Mouse (Mus musculus) erythroblast, embryonic 14.5 days (primary cell): ENCODE results near the gene Mtmr14. TPM values are rescaled to one million over a fixed set of nuclear protein-coding genes. Genes with fewer than 3 reads are reported as not detected.

Source experiments
- H3K27me3 ChIP-seq: 2 replicates; pipeline ENCODE4 v1.6.1; 2012; ENCODE audit warnings: inconsistent platforms; ENCODE audit not compliant: control insufficient read depth
- H3K36me3 ChIP-seq: 2 replicates; pipeline ENCODE4 v1.6.1; 2012; ENCODE audit warnings: mild to moderate bottlenecking, inconsistent platforms; ENCODE audit not compliant: control insufficient read depth
- H3K4me1 ChIP-seq: 2 replicates; pipeline ENCODE4 v1.6.1; 2012; ENCODE audit warnings: inconsistent platforms; ENCODE audit not compliant: control insufficient read depth
- H3K4me3 ChIP-seq: replicated peaks from 2 replicates; pipeline ENCODE3; 2012; ENCODE audit warnings: moderate library complexity, mild to moderate bottlenecking, inconsistent platforms
- H3K9me3 ChIP-seq: 2 replicates; pipeline ENCODE4 v1.6.1; 2012; ENCODE audit warnings: low read length, inconsistent platforms, mixed read lengths; ENCODE audit not compliant: control insufficient read depth
- GATA1 ChIP-seq: IDR thresholded peaks from 2 replicates; pipeline ENCODE4 v1.6.1; 2012; ENCODE audit warnings: low read length, inconsistent platforms, mixed read lengths
- TAL1 ChIP-seq: IDR thresholded peaks from 3 replicates; pipeline ENCODE4 v1.6.1; 2012; ENCODE audit warnings: low read length, inconsistent platforms, mixed read lengths
- polyA plus RNA-seq: library from polyadenylated mRNA; stranded (reverse); fragments of >175 nt; gene quantifications from 2 replicates; pipeline ENCODE4 v1.2.3, GENCODE M21; 2012

The Mtmr14 gene
- polyA plus RNA-seq, 1 experiment, result 11.4 TPM

GRCm38 (mm10) chr6:113287236-113287635 lies 49.6 kb downstream of the Mtmr14 start:
- no peak for TF ChIP-seq GATA1
- no peak for TF ChIP-seq TAL1
- no peaks in the 10 kb centered on the region; the same call in 1 of the 2 replicates for H3K4me1 ChIP-seq

GRCm38 (mm10) chr6:113289346-113289745 lies 51.7 kb downstream of the Mtmr14 start:
- no peaks in the 10 kb centered on the region for H3K9me3 ChIP-seq
- H3K27me3 ChIP-seq, result peaks cover 6% of the 10 kb centered on the region
- H3K4me3 ChIP-seq, result no peak overlapping the region
- no peaks in the 10 kb centered on the region for H3K36me3 ChIP-seq
- TF ChIP-seq TAL1 (no peak), GATA1 (no peak)
- no peaks in the 10 kb centered on the region for H3K4me1 ChIP-seq

More at GRCm38 (mm10) chr6:113287236-113287635, 49.6 kb downstream of the Mtmr14 start:
- H3K4me3 ChIP-seq, result no peak overlapping the region
- H3K27me3 ChIP-seq, result peaks cover 27% of the 10 kb centered on the region
- H3K9me3 ChIP-seq, result no peaks in the 10 kb centered on the region
- H3K36me3 ChIP-seq, result no peaks in the 10 kb centered on the region

- Histone ChIP-seq H3K4me3 (no peak overlapping the region), H3K27me3 (no peaks in the 10 kb centered on the region; the same call in 1 of the 2 replicates), H3K36me3 (no peaks in the 10 kb centered on the region), H3K4me1 (no peaks in the 10 kb centered on the region), H3K9me3 (no peaks in the 10 kb centered on the region)
- TF ChIP-seq GATA1, result no peak
- TF ChIP-seq TAL1, result no peak
Measured at GRCm38 (mm10) chr6:113290346-113290745, 52.7 kb downstream of the Mtmr14 start.

GRCm38 (mm10) chr6:113292938-113293337 lies 55.3 kb downstream of the Mtmr14 start:
- no peaks in the 10 kb centered on the region for H3K36me3 ChIP-seq
- TF ChIP-seq TAL1 (no peak), GATA1 (no peak)
- H3K27me3 ChIP-seq, result no peaks in the 10 kb centered on the region
- H3K4me1 ChIP-seq, result peaks cover 5% of the 10 kb centered on the region
- no peaks in the 10 kb centered on the region for H3K9me3 ChIP-seq
- H3K4me3 ChIP-seq, result no peak overlapping the region

- H3K27me3 ChIP-seq, result no peaks in the 10 kb centered on the region
- peaks cover 5% of the 10 kb centered on the region for H3K4me1 ChIP-seq
- no peaks in the 10 kb centered on the region for H3K36me3 ChIP-seq
- TF ChIP-seq GATA1, result no peak
- no peak for TF ChIP-seq TAL1
- no peaks in the 10 kb centered on the region for H3K9me3 ChIP-seq
- H3K4me3 ChIP-seq, result no peak overlapping the region
Measured at GRCm38 (mm10) chr6:113296046-113296445, 58.4 kb downstream of the Mtmr14 start.

- Histone ChIP-seq H3K4me3 (no peak overlapping the region), H3K27me3 (no peaks in the 10 kb centered on the region), H3K36me3 (no peaks in the 10 kb centered on the region), H3K4me1 (peaks cover 5% of the 10 kb centered on the region), H3K9me3 (no peaks in the 10 kb centered on the region)
- no peak for TF ChIP-seq GATA1
- no peak for TF ChIP-seq TAL1
Measured at GRCm38 (mm10) chr6:113296639-113297038, 59.0 kb downstream of the Mtmr14 start.

- Histone ChIP-seq H3K4me1 (peaks cover 11% of the 10 kb centered on the region), H3K9me3 (no peaks in the 10 kb centered on the region), H3K4me3 (no peak overlapping the region), H3K36me3 (no peaks in the 10 kb centered on the region), H3K27me3 (peaks cover 5% of the 10 kb centered on the region)
- TF ChIP-seq GATA1, result no peak
- TF ChIP-seq TAL1, result no peak
Measured at GRCm38 (mm10) chr6:113301350-113301749, 63.7 kb downstream of the Mtmr14 start.

GRCm38 (mm10) chr6:113302258-113302657 lies 64.6 kb downstream of the Mtmr14 start:
- TF ChIP-seq GATA1 (no peak), TAL1 (no peak)
- Histone ChIP-seq H3K9me3 (no peaks in the 10 kb centered on the region), H3K4me1 (peaks cover 9% of the 10 kb centered on the region), H3K36me3 (no peaks in the 10 kb centered on the region), H3K4me3 (no peak overlapping the region), H3K27me3 (peaks cover 5% of the 10 kb centered on the region)

GRCm38 (mm10) chr6:113306322-113306985 lies 68.8 kb downstream of the Mtmr14 start:
- H3K4me1 ChIP-seq, result peaks cover 39% of the 10 kb centered on the region
- TF ChIP-seq TAL1 (no peak), GATA1 (0 out of 2 replicates have a peak, but pooled peaks have one; percentile 20)
- no peaks in the 10 kb centered on the region for H3K9me3 ChIP-seq

GRCm38 (mm10) chr6:113306986-113307349 lies 69.3 kb downstream of the Mtmr14 start, which contains the start of gene Brpf1:
TSS of gene Brpf1 (plus strand) at chr6:113307137.
- TF ChIP-seq GATA1 (no peak), TAL1 (no peak)
- H3K36me3 ChIP-seq, result peaks cover 32% of the 10 kb centered on the region
- peaks cover 39% of the 10 kb centered on the region for H3K4me1 ChIP-seq
- peak within 1 kb of the TSS; percentile 89 for H3K4me3 ChIP-seq
- peaks cover 5% of the 10 kb centered on the region for H3K27me3 ChIP-seq
- no peaks in the 10 kb centered on the region for H3K9me3 ChIP-seq

More at GRCm38 (mm10) chr6:113306322-113306985, 68.8 kb downstream of the Mtmr14 start:
- Histone ChIP-seq H3K4me3 (peak overlapping the region; percentile 89), H3K27me3 (peaks cover 5% of the 10 kb centered on the region), H3K36me3 (peaks cover 27% of the 10 kb centered on the region)
